Comparison of ENCODE assay signal across 8 mouse cellular contexts in genomic region chr3:95668589-95669308, GRCm38 (mm10). TPM values are rescaled to one million over a fixed set of nuclear protein-coding genes. Genes with fewer than 3 reads are reported as not detected.
DNase-seq lines count a peak whose midpoint lies in the region; ATAC-seq and TF ChIP-seq lines count a peak whose summit lies in the region.

No protein-coding gene starts in this region.

- DNase-seq in kidney, adult 2 months, result peak; percentile 56
- no peak for DNase-seq in kidney, postnatal 4 days
- DNase-seq in lung, postnatal 0 days (ENCODE audit: low spot score), result peak; percentile 63
- peak; percentile 73 for DNase-seq in thymus, postnatal 4 days
- DNase-seq in left cerebral cortex, postnatal 25 days (ENCODE audit: low spot score in 2 of 2), result no peak
- DNase-seq in embryo, embryonic 11 days, result no peak

- peaks cover 66% of the 10 kb centered on the region for H3K4me1 ChIP-seq in kidney, adult 2 months (ENCODE audit: control insufficient read depth, insufficient read depth, low read length)
- peaks cover 8% of the 10 kb centered on the region for H3K4me1 ChIP-seq in ES-Bruce4 (ENCODE audit: control insufficient read depth, insufficient read depth, low read length)
- H3K4me1 ChIP-seq in heart, embryonic 15.5 days (replicated peaks), result peaks cover 81% of the 10 kb centered on the region
- peaks cover 64% of the 10 kb centered on the region for H3K4me1 ChIP-seq in lung, postnatal 0 days (ENCODE audit: insufficient read depth, low read depth, low read length)

- peak overlapping the region; percentile 99 for H3K27ac ChIP-seq in kidney, adult 2 months (ENCODE audit: insufficient read depth, low read depth, low read length)
- peak overlapping the region; percentile 95 for H3K27ac ChIP-seq in ES-Bruce4 (ENCODE audit: insufficient read depth, low read length)
- H3K27ac ChIP-seq in heart, embryonic 15.5 days, result peak overlapping the region; percentile 98
- peak overlapping the region; percentile 90 for H3K27ac ChIP-seq in lung, postnatal 0 days (ENCODE audit: low read length)

- no peak overlapping the region for H3K4me3 ChIP-seq in kidney, adult 2 months (ENCODE audit: insufficient read depth, low read depth, low read length)
- H3K4me3 ChIP-seq in ES-Bruce4 (ENCODE audit: low read depth, low read length), result no peak overlapping the region; the same call in 1 of the 2 replicates
- no peak overlapping the region for H3K4me3 ChIP-seq in heart, embryonic 15.5 days
- H3K4me3 ChIP-seq in lung, postnatal 0 days (ENCODE audit: low read depth, low read length), result no peak overlapping the region

- peak overlapping the region; percentile 35 for H3K4me2 ChIP-seq in heart, embryonic 15.5 days
- peak overlapping the region; percentile 3; the same call in 1 of the 2 replicates for H3K4me2 ChIP-seq in lung, postnatal 0 days (replicated peaks; ENCODE audit: low read depth, low read length)

- no peaks in the 10 kb centered on the region for H3K27me3 ChIP-seq in kidney, adult 2 months (replicated peaks; ENCODE audit: control insufficient read depth, insufficient read depth, low read length)
- H3K27me3 ChIP-seq in ES-Bruce4 (ENCODE audit: control insufficient read depth, insufficient read depth, low read length, poor library complexity, severe bottlenecking), result no peaks in the 10 kb centered on the region
- no peaks in the 10 kb centered on the region for H3K27me3 ChIP-seq in heart, embryonic 15.5 days
- no peaks in the 10 kb centered on the region for H3K27me3 ChIP-seq in lung, postnatal 0 days (replicated peaks; ENCODE audit: insufficient read depth, low read length)

- H3K9me3 ChIP-seq in ES-Bruce4 (replicated peaks; ENCODE audit: control insufficient read depth, insufficient read depth, low read length, poor library complexity, severe bottlenecking), result no peaks in the 10 kb centered on the region
- H3K9me3 ChIP-seq in heart, embryonic 15.5 days (replicated peaks), result no peaks in the 10 kb centered on the region
- no peaks in the 10 kb centered on the region for H3K9me3 ChIP-seq in lung, postnatal 0 days (ENCODE audit: low read length)

- H3K9ac ChIP-seq in ES-Bruce4 (ENCODE audit: low read depth, poor library complexity, severe bottlenecking), result peak overlapping the region; percentile 19
- H3K9ac ChIP-seq in heart, embryonic 15.5 days, result no peak overlapping the region
- H3K9ac ChIP-seq in lung, postnatal 0 days (replicated peaks; ENCODE audit: low read depth), result peak overlapping the region; percentile 6; the same call in 1 of the 2 replicates

- TF ChIP-seq CTCF in kidney, adult 2 months (conservative IDR thresholded peaks at IDR 0.05; ENCODE audit: insufficient read depth, insufficient read length, low read depth, low read length), result no peak
- TF ChIP-seq CTCF in ES-Bruce4 (IDR thresholded peaks at IDR 0.05; ENCODE audit: low read depth, low read length), result no peak
- no peak for TF ChIP-seq CTCF in lung, postnatal 0 days (IDR thresholded peaks at IDR 0.05)

- TF ChIP-seq EP300 in ES-Bruce4 (IDR thresholded peaks at IDR 0.05; ENCODE audit: insufficient read depth, low read depth, low read length), result no peak
- peak; percentile 34; the same call in 1 of the 2 replicates for TF ChIP-seq EP300 in lung, postnatal 0 days (IDR thresholded peaks at IDR 0.05)

- intact Hi-C loops in left cerebral cortex, postnatal 25 days (cut with DNase I), result no loop called here

- ATAC-seq in heart, embryonic 15.5 days (replicated peaks; ENCODE audit: insufficient number of reproducible peaks, insufficient read depth, low FRiP score, low read depth), result no peak
- ATAC-seq in lung, postnatal 0 days, result no peak

- TF ChIP-seq POLR2A in kidney, adult 2 months (IDR thresholded peaks at IDR 0.05; ENCODE audit: low read depth, low read length), result no peak
- TF ChIP-seq POLR2A in ES-Bruce4 (IDR thresholded peaks at IDR 0.05; ENCODE audit: insufficient read depth, low read length), result no peak

- WGBS in kidney, adult 2 months, result 34% methylated on average over 7 of the region's 7 CpGs
- WGBS in heart, embryonic 15.5 days, result 72% methylated on average over 7 of the region's 7 CpGs
- 26% methylated on average over 7 of the region's 7 CpGs for WGBS in lung, postnatal 0 days

- H3K36me3 ChIP-seq in kidney, adult 2 months (ENCODE audit: control insufficient read depth, insufficient read depth, low read length), result peaks cover 3% of the 10 kb centered on the region
- peaks cover 15% of the 10 kb centered on the region for H3K36me3 ChIP-seq in ES-Bruce4 (ENCODE audit: control insufficient read depth, insufficient read depth, low read length, poor library complexity, severe bottlenecking)
- H3K36me3 ChIP-seq in heart, embryonic 15.5 days, result peaks cover 9% of the 10 kb centered on the region
- 0 out of 2 replicates have a peak, but pooled peaks cover under 1% of the 10 kb centered on the region for H3K36me3 ChIP-seq in lung, postnatal 0 days (ENCODE audit: insufficient read depth, low read length)

RNA-seq across cellular contexts. Expression of gene Mcl1, which starts 10.2 kb away (rescaled TPM):
- 31.9 and 43.0 TPM in 2 replicates for polyA plus RNA-seq in kidney, adult 2 months (2012; rRNA removed)
- 247 and 264 TPM in 2 replicates for polyA plus RNA-seq in ES-Bruce4 (2011; ENCODE audit: insufficient read depth, insufficient read length, low read depth, missing spikeins)
- polyA plus RNA-seq in heart, embryonic 15.5 days (2015; fragmentation: Nextera tagmentation; extraction: Ambion mirVana), result 38.4 and 45.4 TPM in 2 replicates
- polyA plus RNA-seq in lung, postnatal 0 days (2015; fragmentation: Nextera tagmentation; extraction: Ambion mirVana), result 99.6 and 101 TPM in 2 replicates
- 10 to 100 TPM; 58.4 to 59.6 TPM for total RNA-seq in left cerebral cortex, postnatal 25 days (2021)

RNA-seq across cellular contexts. Expression of gene Adamtsl4, which starts 19.0 kb away (rescaled TPM):
- polyA plus RNA-seq in kidney, adult 2 months (2012; rRNA removed), result 5.2 and 6.0 TPM in 2 replicates
- polyA plus RNA-seq in ES-Bruce4 (2011; ENCODE audit: insufficient read depth, insufficient read length, low read depth, missing spikeins), result 6.9 and 10.1 TPM in 2 replicates
- 6.9 and 10.6 TPM in 2 replicates for polyA plus RNA-seq in heart, embryonic 15.5 days (2015; fragmentation: Nextera tagmentation; extraction: Ambion mirVana)
- polyA plus RNA-seq in lung, postnatal 0 days (2015; fragmentation: Nextera tagmentation; extraction: Ambion mirVana), result 11.8 and 13.2 TPM in 2 replicates
- 1 to 10 TPM; 4.1 to 4.6 TPM for total RNA-seq in left cerebral cortex, postnatal 25 days (2021)

RNA-seq across cellular contexts. Expression of gene Ensa, which starts 44.0 kb away (rescaled TPM):
- polyA plus RNA-seq in kidney, adult 2 months (2012; rRNA removed), result 9.9 and 13.2 TPM in 2 replicates
- 67.4 and 68.5 TPM in 2 replicates for polyA plus RNA-seq in ES-Bruce4 (2011; ENCODE audit: insufficient read depth, insufficient read length, low read depth, missing spikeins)
- 45.8 and 53.7 TPM in 2 replicates for polyA plus RNA-seq in heart, embryonic 15.5 days (2015; fragmentation: Nextera tagmentation; extraction: Ambion mirVana)
- 48.2 and 52.0 TPM in 2 replicates for polyA plus RNA-seq in lung, postnatal 0 days (2015; fragmentation: Nextera tagmentation; extraction: Ambion mirVana)
- total RNA-seq in left cerebral cortex, postnatal 25 days (2021), result 100 to 1,000 TPM; 366 to 382 TPM

Comparison
In these comparisons a context has a peak if more than half of its experiments do, and no peak if none do; other contexts are left out.
1. DNase-seq: peak in kidney, adult 2 months (single experiment), lung, postnatal 0 days (single experiment) and thymus, postnatal 4 days (single experiment); none in kidney, postnatal 4 days (0 of 2), left cerebral cortex, postnatal 25 days (0 of 2) and embryo, embryonic 11 days (single experiment).
2. Peak in every context shown above with its lines, with median percentiles within 50 percentile points of each other: H3K27ac ChIP-seq.